Mouse (Mus musculus) bone marrow, adult 2 months (tissue): ENCODE measurements around the gene Adssl1. TPM values are rescaled to one million over a fixed set of nuclear protein-coding genes. Genes with fewer than 3 reads are reported as not detected.

Experiments used
- H3K27ac ChIP-seq: fragments of 200-500 bp; 2 replicates; pipeline ENCODE4 v1.5.1; 2012; ENCODE audit warnings: low read depth, mild to moderate bottlenecking, control low read depth, inconsistent platforms, low read length; ENCODE audit not compliant: control insufficient read depth, poor library complexity, insufficient read depth
- H3K4me1 ChIP-seq: fragments of 200-500 bp; 2 replicates; pipeline ENCODE4 v1.6.1; 2011; ENCODE audit warnings: low read length; ENCODE audit not compliant: control insufficient read depth, insufficient read depth
- H3K4me3 ChIP-seq: fragments of 200-500 bp; replicated peaks from 2 replicates; pipeline ENCODE3; 2011; ENCODE audit warnings: mild to moderate bottlenecking, low read depth, low read length, control low read depth; ENCODE audit not compliant: control insufficient read depth
- CTCF ChIP-seq: fragments of 200-500 bp; IDR thresholded peaks from 2 replicates; pipeline ENCODE4 v1.5.1; 2011; ENCODE audit warnings: low read length, control low read depth; ENCODE audit not compliant: control insufficient read depth, insufficient read depth
- POLR2A ChIP-seq: fragments of 200-500 bp; IDR thresholded peaks from 2 replicates; pipeline ENCODE4 v1.6.1; 2011; ENCODE audit warnings: low read depth, mild to moderate bottlenecking, control low read depth, low read length, borderline replicate concordance; ENCODE audit not compliant: control insufficient read depth
- WGBS: fragments of 180-500 bp; shearing (Covaris S2); methylation state at CpG from one replicate; pipeline ENCODE4 v1.1.7; 2018; 5-methylcytosine and 5-hydroxymethylcytosine counted together
- polyA plus RNA-seq: library from polyadenylated mRNA; stranded (reverse); fragments of >200 nt; gene quantifications from 2 replicates; pipeline ENCODE4 v1.2.4, GENCODE M21; 2011; ENCODE audit warnings: low replicate concordance; ENCODE audit not compliant: missing spikeins, insufficient read depth, insufficient read length

Gene Adssl1
- polyA plus RNA-seq, 1 experiment: 44.8 TPM

- under 1% methylated on average over 75 of the region's 75 CpGs for WGBS
- Histone ChIP-seq H3K27ac (peak overlapping the region; percentile 86), H3K4me1 (peaks cover 4% of the 10 kb centered on the region), H3K4me3 (peak overlapping the region; percentile 89)
- TF ChIP-seq CTCF (no peak), POLR2A (peak; percentile 85; the same call in 1 of the 2 replicates)
These were observed 25.1 kb downstream of the Adssl1 start for GRCm38 (mm10) chr12:112644855-112645506.

- whole genome bisulfite sequencing: 50% methylated on average over 6 of the region's 6 CpGs
- no peak overlapping the region for H3K27ac ChIP-seq
These were observed 26.3 kb downstream of the Adssl1 start for GRCm38 (mm10) chr12:112646139-112646538.

GRCm38 (mm10) chr12:112648081-112648480 lies 28.2 kb downstream of the Adssl1 start:
- 55% methylated on average over 5 of the region's 5 CpGs for WGBS
- no peak for TF ChIP-seq CTCF
- no peak for TF ChIP-seq POLR2A
- Histone ChIP-seq H3K4me1 (peaks cover 4% of the 10 kb centered on the region), H3K4me3 (no peak overlapping the region), H3K27ac (peak overlapping the region; percentile 24; the same call in 1 of the 2 replicates)

More at GRCm38 (mm10) chr12:112646139-112646538, 26.3 kb downstream of the Adssl1 start:
- Histone ChIP-seq H3K4me3 (no peak overlapping the region), H3K4me1 (peaks cover 4% of the 10 kb centered on the region)
- TF ChIP-seq CTCF (no peak), POLR2A (no peak)

GRCm38 (mm10) chr12:112651778-112652439 lies 32.1 kb downstream of the Adssl1 start:
- 68% methylated on average over 5 of the region's 5 CpGs for WGBS
- no peak overlapping the region for H3K27ac ChIP-seq
- H3K4me3 ChIP-seq: no peak overlapping the region
- peaks cover 4% of the 10 kb centered on the region for H3K4me1 ChIP-seq
- TF ChIP-seq CTCF (no peak), POLR2A (no peak)

- TF ChIP-seq CTCF (peak; percentile 90), POLR2A (no peak)
- no peak overlapping the region for H3K27ac ChIP-seq
- no peak overlapping the region for H3K4me3 ChIP-seq
- 60% methylated on average over 7 of the region's 7 CpGs for WGBS
- no peaks in the 10 kb centered on the region; the same call in 1 of the 2 replicates for H3K4me1 ChIP-seq
These were observed 33.4 kb downstream of the Adssl1 start for GRCm38 (mm10) chr12:112653157-112653824.

- no peaks in the 10 kb centered on the region for H3K4me1 ChIP-seq
- H3K4me3 ChIP-seq: no peak overlapping the region
- 92% methylated on average over 5 of the region's 5 CpGs for WGBS
- TF ChIP-seq CTCF (no peak), POLR2A (no peak)
- H3K27ac ChIP-seq: no peak overlapping the region
These were observed 34.2 kb downstream of the Adssl1 start for GRCm38 (mm10) chr12:112654076-112654475.

- WGBS: 87% methylated on average over 7 of the region's 7 CpGs
- Histone ChIP-seq H3K27ac (no peak overlapping the region), H3K4me3 (no peak overlapping the region), H3K4me1 (no peaks in the 10 kb centered on the region)
- TF ChIP-seq CTCF (no peak), POLR2A (no peak)
These were observed 38.8 kb downstream of the Adssl1 start for GRCm38 (mm10) chr12:112658619-112659018.

GRCm38 (mm10) chr12:112659109-112659508 lies 39.3 kb downstream of the Adssl1 start:
- H3K4me3 ChIP-seq: no peak overlapping the region
- peak; percentile 54 for TF ChIP-seq CTCF
- TF ChIP-seq POLR2A: no peak
- no peak overlapping the region for H3K27ac ChIP-seq
- 83% methylated on average over 6 of the region's 6 CpGs for WGBS
- H3K4me1 ChIP-seq: no peaks in the 10 kb centered on the region

- H3K4me1 ChIP-seq: no peaks in the 10 kb centered on the region
- WGBS: 87% methylated on average over 5 of the region's 5 CpGs
- TF ChIP-seq CTCF (no peak), POLR2A (no peak)
- H3K27ac ChIP-seq: no peak overlapping the region
- no peak overlapping the region for H3K4me3 ChIP-seq
These were observed 40.9 kb downstream of the Adssl1 start for GRCm38 (mm10) chr12:112660576-112661326.
